Mouse (Mus musculus) midbrain, postnatal 0 days (tissue): ENCODE measurements at regions not wholly inside any gene's neighbourhood (a gene's known extent, or its start where the extent isn't known, plus 50 kb on each side); places are given as distances from the start of the nearest gene placed in this dataset.

Source experiments
- ATAC-seq: fragments of 200-750 bp; cut with Nextera tagmentation; 2 replicates; pipeline ENCODE4 v1.8.0; 2017; ENCODE audit warnings: moderate number of reproducible peaks, mild to moderate bottlenecking, moderate TSS enrichment, moderate library complexity; ENCODE audit not compliant: low FRiP score
- DNase-seq: peaks from one replicate; pipeline ENCODE4 v3.0.0-alpha.2; 2015; ENCODE audit warnings: low spot score
- H3K27ac ChIP-seq: fragments of 300-500 bp; sonication (generic); 2 replicates; pipeline ENCODE4 v1.5.1; 2014; ENCODE audit warnings: low read depth, mild to moderate bottlenecking, low read length, mixed read lengths
- H3K27me3 ChIP-seq: fragments of 300-500 bp; sonication (generic); 2 replicates; pipeline ENCODE4 v1.6.1; 2014; ENCODE audit warnings: low read length, control low read depth, mixed read lengths; ENCODE audit not compliant: insufficient read depth
- H3K36me3 ChIP-seq: fragments of 300-500 bp; sonication (generic); 2 replicates; pipeline ENCODE4 v1.6.1; 2014; ENCODE audit warnings: low read length, control low read depth, mixed read lengths; ENCODE audit not compliant: insufficient read depth
- H3K4me1 ChIP-seq: fragments of 300-500 bp; sonication (generic); 2 replicates; pipeline ENCODE4 v1.6.1; 2014; ENCODE audit warnings: mild to moderate bottlenecking, control low read depth, antibody characterized with exemption, low read length, mixed read lengths; ENCODE audit not compliant: insufficient read depth
- H3K4me2 ChIP-seq: fragments of 300-500 bp; sonication (generic); 2 replicates; pipeline ENCODE4 v1.6.1; 2014; ENCODE audit warnings: low read depth, mild to moderate bottlenecking, low read length, mixed read lengths; ENCODE audit not compliant: poor library complexity, severe bottlenecking
- H3K4me3 ChIP-seq: fragments of 300-500 bp; sonication (generic); 2 replicates; pipeline ENCODE4 v1.5.1; 2014; ENCODE audit warnings: low read depth, mild to moderate bottlenecking, low read length, moderate library complexity
- H3K9ac ChIP-seq: fragments of 300-500 bp; sonication (generic); replicated peaks from 2 replicates; pipeline ENCODE4 v1.6.1; 2014; ENCODE audit warnings: mild to moderate bottlenecking, low read length, moderate library complexity, mixed read lengths; ENCODE audit not compliant: poor library complexity, severe bottlenecking
- H3K9me3 ChIP-seq: fragments of 300-500 bp; sonication (generic); 2 replicates; pipeline ENCODE4 v1.6.1; 2016; ENCODE audit warnings: low read length, control low read depth
- CTCF ChIP-seq: IDR thresholded peaks from 2 replicates; pipeline ENCODE4 v1.5.1; 2016; ENCODE audit warnings: antibody characterized with exemption, mild to moderate bottlenecking
- WGBS: fragments of 180-500 bp; shearing (Covaris S2); extraction: QIAGEN DNeasy Blood & Tissue Kit; methylation state at CpG from one replicate; pipeline ENCODE4 v1.1.7; 2014; 5-methylcytosine and 5-hydroxymethylcytosine counted together

DNA sequence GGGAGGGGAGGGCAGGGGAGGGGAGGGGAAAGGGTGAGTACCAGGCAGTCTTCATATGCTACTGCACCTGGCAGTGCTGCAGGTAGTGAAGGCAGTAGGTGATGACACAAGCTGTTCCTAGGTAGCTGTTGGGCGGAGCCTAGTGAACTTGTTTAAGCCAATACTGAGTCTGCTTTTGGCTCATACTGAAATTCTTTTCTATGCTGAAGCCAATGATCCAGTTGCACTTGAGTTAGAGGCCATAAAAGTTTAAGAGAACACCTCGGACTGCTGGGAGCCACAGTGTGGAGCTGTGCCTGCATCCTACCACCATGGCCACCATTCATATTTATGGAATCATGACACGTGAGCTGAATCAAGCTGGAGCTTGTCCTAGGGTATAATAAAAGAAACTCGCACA lies 259.3 kb upstream of the Hs6st1 start:
- 91% methylated on average over 4 of the region's 4 CpGs for WGBS
- no peak overlapping the region for H3K9ac ChIP-seq
- no peaks in the 10 kb centered on the region for H3K4me1 ChIP-seq
- H3K36me3 ChIP-seq = no peaks in the 10 kb centered on the region
- no peaks in the 10 kb centered on the region for H3K9me3 ChIP-seq
- TF ChIP-seq CTCF = no peak
- ATAC-seq (no peak), DNase-seq (no peak)
- H3K27ac ChIP-seq = no peak overlapping the region
- H3K4me3 ChIP-seq = no peak overlapping the region
- H3K27me3 ChIP-seq = no peaks in the 10 kb centered on the region
- no peak overlapping the region for H3K4me2 ChIP-seq

DNA sequence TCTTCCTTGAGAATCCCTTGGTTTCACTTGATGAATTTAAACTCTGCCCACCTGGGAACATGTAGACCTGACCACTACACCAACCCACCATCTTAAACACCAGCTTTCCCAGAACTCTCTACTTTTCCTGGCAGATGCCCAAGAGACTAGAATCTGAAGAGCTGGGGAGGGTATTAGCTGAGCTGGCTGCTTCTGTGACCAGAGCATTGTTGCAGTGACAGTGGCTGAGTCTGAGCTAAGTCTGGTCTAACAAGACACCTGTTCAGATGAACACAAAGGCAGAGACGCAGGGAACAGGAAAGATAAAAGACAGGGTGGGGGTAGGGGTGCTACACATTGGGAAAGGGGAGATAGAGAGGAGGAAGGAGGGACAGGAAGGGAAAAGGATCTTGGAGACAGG lies 258.9 kb upstream of the Hs6st1 start:
- Histone ChIP-seq H3K36me3 (no peaks in the 10 kb centered on the region), H3K4me2 (no peak overlapping the region), H3K9ac (no peak overlapping the region), H3K27ac (no peak overlapping the region), H3K27me3 (no peaks in the 10 kb centered on the region), H3K9me3 (no peaks in the 10 kb centered on the region), H3K4me1 (0 out of 2 replicates have a peak, but pooled peaks cover 1% of the 10 kb centered on the region), H3K4me3 (no peak overlapping the region)
- DNase-seq (no peak), ATAC-seq (no peak)
- TF ChIP-seq CTCF = no peak
- WGBS = 32% methylated on average over 1 of the region's 1 CpGs

DNA sequence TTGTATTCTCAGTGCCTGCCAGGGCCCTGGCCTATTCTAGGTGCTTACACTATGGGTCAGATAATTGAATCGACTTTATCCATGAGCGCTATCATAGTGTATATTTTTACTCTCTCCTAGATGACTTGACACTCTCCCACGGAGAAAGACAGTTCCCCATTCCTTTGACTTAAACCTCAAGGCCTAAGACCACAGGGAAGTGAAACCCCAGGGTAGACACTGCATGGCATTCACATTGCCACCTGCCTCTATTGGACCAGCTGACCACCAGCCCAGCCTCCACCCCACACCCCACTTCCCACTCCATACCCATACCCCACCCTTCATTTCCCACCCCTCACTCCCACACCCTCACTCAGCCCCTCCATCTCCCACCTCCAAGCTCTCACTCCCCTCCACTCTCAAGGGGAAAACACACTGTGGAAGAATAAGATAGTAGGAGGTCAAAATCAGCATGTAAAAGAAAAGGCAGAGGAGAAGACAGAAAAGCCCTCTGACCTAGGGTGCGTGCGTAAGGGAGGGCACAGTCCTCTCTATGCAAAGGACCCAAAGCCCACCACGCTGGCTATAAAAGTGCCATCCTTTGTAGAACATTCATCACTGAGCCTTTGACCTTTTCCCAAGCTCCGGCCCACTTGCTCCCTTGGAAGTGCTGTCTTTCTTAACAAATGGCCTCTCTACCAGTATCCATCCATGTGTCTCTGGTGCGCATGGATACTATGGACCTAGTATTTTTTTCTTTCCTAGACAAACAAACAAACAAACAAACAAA lies 257.4 kb upstream of the Hs6st1 start:
- H3K36me3 ChIP-seq = no peaks in the 10 kb centered on the region
- no peak for TF ChIP-seq CTCF
- no peak overlapping the region for H3K4me3 ChIP-seq
- WGBS = 84% methylated on average over 8 of the region's 8 CpGs
- 0 out of 2 replicates have a peak, but pooled peaks cover 2% of the 10 kb centered on the region for H3K4me1 ChIP-seq
- no peaks in the 10 kb centered on the region for H3K27me3 ChIP-seq
- ATAC-seq (no peak), DNase-seq (no peak)
- no peak overlapping the region for H3K9ac ChIP-seq
- no peak overlapping the region for H3K4me2 ChIP-seq
- no peak overlapping the region for H3K27ac ChIP-seq
- H3K9me3 ChIP-seq = no peaks in the 10 kb centered on the region

DNA sequence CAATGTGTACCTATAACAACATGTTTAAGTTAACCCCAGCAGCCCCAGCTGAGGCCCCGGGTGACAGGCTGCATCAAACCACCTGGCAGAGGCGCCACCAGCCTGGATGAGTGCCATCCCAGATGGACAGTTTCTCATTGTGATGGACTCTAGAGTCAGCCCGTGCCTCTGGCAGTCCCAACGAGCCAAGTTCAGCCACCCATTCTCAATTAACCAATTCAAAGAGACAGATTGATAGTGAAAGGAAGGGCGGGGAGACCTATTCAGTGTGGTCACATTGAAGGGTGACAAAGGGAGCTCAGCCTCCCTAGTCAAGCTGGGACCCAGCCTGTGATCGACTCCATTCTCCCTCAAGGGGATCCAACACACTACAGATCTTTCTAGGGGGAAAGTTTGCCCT lies 256.8 kb upstream of the Hs6st1 start:
- no peak overlapping the region for H3K4me3 ChIP-seq
- H3K4me1 ChIP-seq = 0 out of 2 replicates have a peak, but pooled peaks cover 2% of the 10 kb centered on the region
- no peak overlapping the region for H3K4me2 ChIP-seq
- no peak overlapping the region for H3K27ac ChIP-seq
- TF ChIP-seq CTCF = no peak
- ATAC-seq (no peak), DNase-seq (peak; percentile 75)
- no peaks in the 10 kb centered on the region for H3K36me3 ChIP-seq
- H3K27me3 ChIP-seq = no peaks in the 10 kb centered on the region
- 52% methylated on average over 6 of the region's 6 CpGs for WGBS
- H3K9me3 ChIP-seq = no peaks in the 10 kb centered on the region
- no peak overlapping the region for H3K9ac ChIP-seq

DNA sequence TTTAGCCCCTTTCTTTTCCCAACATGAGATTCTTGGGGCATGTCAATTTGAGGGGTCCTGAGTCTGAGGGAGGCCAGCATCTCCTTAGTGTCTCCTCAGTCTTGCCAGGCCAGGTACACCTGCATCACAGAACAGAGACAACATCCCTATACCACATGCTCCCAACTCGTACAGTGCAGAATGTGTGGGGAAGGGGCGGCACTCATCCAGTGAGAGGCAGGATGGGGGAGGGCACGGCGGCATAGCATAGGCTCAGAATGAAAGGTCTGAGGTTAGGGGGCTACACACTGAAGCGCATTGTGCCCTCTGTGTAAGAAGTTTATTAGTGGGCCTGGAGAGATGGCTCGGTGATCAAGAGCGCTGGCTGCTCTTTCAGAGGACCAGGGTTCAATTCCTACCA lies 256.4 kb upstream of the Hs6st1 start:
- no peak overlapping the region for H3K4me2 ChIP-seq
- DNase-seq (no peak), ATAC-seq (no peak)
- TF ChIP-seq CTCF = no peak
- H3K9ac ChIP-seq = no peak overlapping the region
- no peaks in the 10 kb centered on the region for H3K36me3 ChIP-seq
- 90% methylated on average over 7 of the region's 7 CpGs for WGBS
- H3K4me3 ChIP-seq = no peak overlapping the region
- no peaks in the 10 kb centered on the region for H3K27me3 ChIP-seq
- H3K27ac ChIP-seq = no peak overlapping the region
- no peaks in the 10 kb centered on the region for H3K9me3 ChIP-seq
- 0 out of 2 replicates have a peak, but pooled peaks cover 2% of the 10 kb centered on the region for H3K4me1 ChIP-seq

DNA sequence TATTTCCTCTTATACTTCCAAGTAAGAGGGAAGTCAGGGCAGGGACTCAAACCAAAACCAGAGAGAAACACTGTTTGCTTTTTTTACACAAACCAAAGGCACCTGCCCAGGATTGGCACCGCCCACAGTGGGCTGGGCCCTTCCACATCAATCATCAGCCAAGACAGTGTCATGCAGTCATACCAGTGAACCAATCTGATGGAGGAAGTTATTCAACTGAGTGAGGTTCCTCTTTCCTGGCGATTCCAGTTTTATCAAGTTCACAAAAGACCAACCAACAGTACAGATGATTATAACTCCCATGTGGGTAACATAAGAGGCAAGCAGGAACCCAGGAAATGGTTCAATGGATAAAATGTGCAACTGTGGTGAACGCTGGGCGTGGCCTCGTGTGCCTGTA lies 254.6 kb upstream of the Hs6st1 start:
- Histone ChIP-seq H3K27me3 (no peaks in the 10 kb centered on the region), H3K4me2 (no peak overlapping the region), H3K27ac (no peak overlapping the region), H3K36me3 (no peaks in the 10 kb centered on the region), H3K4me1 (0 out of 2 replicates have a peak, but pooled peaks cover 2% of the 10 kb centered on the region), H3K9ac (no peak overlapping the region), H3K9me3 (no peaks in the 10 kb centered on the region), H3K4me3 (no peak overlapping the region)
- DNase-seq = no peak
- ATAC-seq = no peak
- 95% methylated on average over 5 of the region's 5 CpGs for WGBS
- TF ChIP-seq CTCF = no peak
